Mouse (Mus musculus): ENCODE data around the gene Ldha.

DNA sequence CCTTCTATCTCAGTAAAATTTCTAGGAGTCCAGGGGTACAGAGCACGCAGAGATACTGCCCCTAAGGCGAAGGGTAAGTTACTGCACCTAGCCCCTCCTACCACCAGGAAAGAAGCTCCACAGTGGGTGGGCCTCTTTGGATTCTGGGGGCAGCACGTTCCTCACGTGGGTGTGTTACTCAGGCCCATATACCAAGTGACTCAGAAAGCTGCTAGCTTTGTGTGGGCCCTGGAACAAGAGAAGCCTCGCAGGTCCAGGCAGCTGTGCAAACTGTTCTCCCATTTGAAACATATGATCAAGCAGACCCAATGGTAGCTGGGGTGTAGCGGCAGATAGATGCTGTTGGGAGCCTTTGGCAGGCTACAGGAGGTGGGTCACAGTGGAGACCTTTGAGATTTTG, 17.8 kb downstream of the Ldha start:
- TF ChIP-seq CTCF (IDR thresholded peaks at IDR 0.05; ENCODE audit: extremely low read depth, insufficient read depth, low read length) (no peak), POLR2A (IDR thresholded peaks at IDR 0.05; ENCODE audit: extremely low read depth, insufficient read depth, low read length) (no peak)
